Mouse (Mus musculus) midbrain, postnatal 0 days (tissue): ENCODE measurements around the gene Gm7714. TPM values are rescaled to one million over a fixed set of nuclear protein-coding genes. Genes with fewer than 3 reads are reported as not detected.
"Not testable (repeated sequence)": the region's sequence is repeated elsewhere in the genome, so short reads cannot be mapped to it uniquely, and the experiment has no call there.

ENCODE experiments used
- ATAC-seq: fragments of 200-750 bp; cut with Nextera tagmentation; 2 replicates; pipeline ENCODE4 v1.8.0; 2017; ENCODE audit warnings: moderate number of reproducible peaks, mild to moderate bottlenecking, moderate TSS enrichment, moderate library complexity; ENCODE audit not compliant: low FRiP score
- DNase-seq: peaks from one replicate; pipeline ENCODE4 v3.0.0-alpha.2; 2015; ENCODE audit warnings: low spot score
- H3K27ac ChIP-seq: fragments of 300-500 bp; sonication (generic); 2 replicates; pipeline ENCODE4 v1.5.1; 2014; ENCODE audit warnings: low read depth, mild to moderate bottlenecking, low read length, mixed read lengths
- H3K27me3 ChIP-seq: fragments of 300-500 bp; sonication (generic); 2 replicates; pipeline ENCODE4 v1.6.1; 2014; ENCODE audit warnings: low read length, control low read depth, mixed read lengths; ENCODE audit not compliant: insufficient read depth
- H3K36me3 ChIP-seq: fragments of 300-500 bp; sonication (generic); 2 replicates; pipeline ENCODE4 v1.6.1; 2014; ENCODE audit warnings: low read length, control low read depth, mixed read lengths; ENCODE audit not compliant: insufficient read depth
- H3K4me1 ChIP-seq: fragments of 300-500 bp; sonication (generic); 2 replicates; pipeline ENCODE4 v1.6.1; 2014; ENCODE audit warnings: mild to moderate bottlenecking, control low read depth, antibody characterized with exemption, low read length, mixed read lengths; ENCODE audit not compliant: insufficient read depth
- H3K4me2 ChIP-seq: fragments of 300-500 bp; sonication (generic); 2 replicates; pipeline ENCODE4 v1.6.1; 2014; ENCODE audit warnings: low read depth, mild to moderate bottlenecking, low read length, mixed read lengths; ENCODE audit not compliant: poor library complexity, severe bottlenecking
- H3K4me3 ChIP-seq: fragments of 300-500 bp; sonication (generic); 2 replicates; pipeline ENCODE4 v1.5.1; 2014; ENCODE audit warnings: low read depth, mild to moderate bottlenecking, low read length, moderate library complexity
- H3K9ac ChIP-seq: fragments of 300-500 bp; sonication (generic); replicated peaks from 2 replicates; pipeline ENCODE4 v1.6.1; 2014; ENCODE audit warnings: mild to moderate bottlenecking, low read length, moderate library complexity, mixed read lengths; ENCODE audit not compliant: poor library complexity, severe bottlenecking
- H3K9me3 ChIP-seq: fragments of 300-500 bp; sonication (generic); 2 replicates; pipeline ENCODE4 v1.6.1; 2016; ENCODE audit warnings: low read length, control low read depth
- CTCF ChIP-seq: IDR thresholded peaks from 2 replicates; pipeline ENCODE4 v1.5.1; 2016; ENCODE audit warnings: antibody characterized with exemption, mild to moderate bottlenecking
- WGBS: fragments of 180-500 bp; shearing (Covaris S2); extraction: QIAGEN DNeasy Blood & Tissue Kit; methylation state at CpG from one replicate; pipeline ENCODE4 v1.1.7; 2014; 5-methylcytosine and 5-hydroxymethylcytosine counted together
- polyA plus RNA-seq: library from polyadenylated mRNA; unstranded; fragments of >200 nt; fragmentation: Nextera tagmentation; extraction: Ambion mirVana; gene quantifications from 2 replicates; pipeline ENCODE4 v1.2.1, GENCODE M21; 2015
- total RNA-seq: library from RNA; depleted of rRNA; stranded (reverse); fragments of >200 nt; gene quantifications from 2 replicates; pipeline ENCODE4 v1.2.3, GENCODE M21; 2014; rRNA removed

The Gm7714 gene
- total RNA-seq (not detected in 2 replicates), polyA plus RNA-seq (not detected in 2 replicates)

- TF ChIP-seq CTCF = no peak
- Histone ChIP-seq H3K27me3 (no peaks in the 10 kb centered on the region), H3K4me3 (no peak within 1 kb of the TSS), H3K27ac (no peak within 1 kb of the TSS), H3K9me3 (no peaks in the 10 kb centered on the region), H3K36me3 (no peaks in the 10 kb centered on the region), H3K9ac (no peak within 1 kb of the TSS), H3K4me2 (no peak within 1 kb of the TSS), H3K4me1 (no peaks in the 10 kb centered on the region)
- ATAC-seq (no peak), DNase-seq (no peak)
- WGBS = 84% methylated on average over 1 of the region's 1 CpGs
Measured at GRCm38 (mm10) chr5:88268619-88269018, at the start of gene Gm7714. Gene Gm7714 (plus strand): TSS chr5:88268919.

DNA sequence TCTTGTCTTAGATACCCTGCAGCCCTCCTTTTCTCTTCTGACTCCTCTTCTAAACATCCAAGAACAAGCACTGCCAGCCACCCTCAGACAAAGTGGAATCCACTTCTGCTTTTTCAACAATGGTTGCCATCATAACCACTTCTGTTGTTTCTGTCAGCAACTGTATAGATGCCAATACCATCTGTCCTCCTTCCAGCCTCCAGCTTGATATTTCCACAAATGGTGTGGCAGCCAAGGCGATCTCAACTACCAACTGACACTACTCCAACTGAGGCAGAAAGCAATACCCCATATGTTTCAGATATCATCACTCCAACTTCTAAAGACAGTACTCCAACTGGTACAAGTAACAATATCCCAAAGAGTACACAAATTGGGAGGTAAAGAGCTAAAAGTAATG is 12.2 kb upstream of the Gm7714 start:
- H3K36me3 ChIP-seq = no peaks in the 10 kb centered on the region
- H3K27ac ChIP-seq = no peak overlapping the region
- ATAC-seq (no peak), DNase-seq (no peak)
- H3K27me3 ChIP-seq = no peaks in the 10 kb centered on the region
- H3K9me3 ChIP-seq = no peaks in the 10 kb centered on the region
- TF ChIP-seq CTCF = no peak
- no peaks in the 10 kb centered on the region for H3K4me1 ChIP-seq
- H3K9ac ChIP-seq = no peak overlapping the region
- no peak overlapping the region for H3K4me2 ChIP-seq
- WGBS = 90% methylated on average over 1 of the region's 1 CpGs
- H3K4me3 ChIP-seq = no peak overlapping the region

DNA sequence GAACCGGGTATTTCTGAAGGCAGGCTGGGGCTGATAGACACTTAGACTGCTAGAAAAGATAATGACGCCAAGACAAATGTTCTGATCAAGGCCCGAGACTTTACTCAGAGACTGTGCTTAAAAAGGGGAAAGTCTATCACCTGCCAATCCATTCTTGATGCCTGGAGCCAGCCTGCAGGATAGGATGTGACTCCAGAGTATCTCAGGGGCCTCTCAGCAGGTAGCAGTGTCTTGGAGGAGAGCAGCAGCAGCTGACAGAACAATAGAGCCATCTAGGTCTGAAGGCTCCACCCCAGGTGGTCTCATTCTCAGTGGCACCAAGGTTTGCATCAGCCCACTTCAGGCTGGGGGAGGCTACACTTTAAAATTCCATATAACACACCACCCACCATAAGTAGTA is 42.6 kb downstream of the Gm7714 start:
- H3K9me3 ChIP-seq, H3K4me1 ChIP-seq, ATAC-seq, H3K36me3 ChIP-seq, DNase-seq, H3K4me2 ChIP-seq, H3K4me3 ChIP-seq, H3K27me3 ChIP-seq, H3K27ac ChIP-seq, H3K9ac ChIP-seq: not testable (repeated sequence)
- 65% methylated on average over 3 of the region's 3 CpGs for WGBS

- Histone ChIP-seq H3K9me3 (no peaks in the 10 kb centered on the region), H3K4me2 (no peak within 1 kb of the TSS), H3K4me1 (no peaks in the 10 kb centered on the region), H3K27ac (no peak within 1 kb of the TSS), H3K27me3 (no peaks in the 10 kb centered on the region), H3K36me3 (no peaks in the 10 kb centered on the region), H3K4me3 (no peak within 1 kb of the TSS), H3K9ac (no peak within 1 kb of the TSS)
- no peak for DNase-seq
- 94% methylated on average over 1 of the region's 1 CpGs for WGBS
- TF ChIP-seq CTCF = no peak
- no peak for ATAC-seq
Measured at GRCm38 (mm10) chr5:88317012-88317411, 48.3 kb downstream of the Gm7714 start, which contains the start of gene Prol1. Gene Prol1 (plus strand): TSS chr5:88317312.

Other genes starting within 250 kb of the Gm7714 start
- gene Smr2, start 182.4 kb upstream of the Gm7714 start, total RNA-seq = not detected in 2 replicates
- gene Smr2, start 182.4 kb upstream of the Gm7714 start, polyA plus RNA-seq = not detected in 2 replicates
- not detected in 2 replicates for gene Gm11116, start 157.4 kb upstream of the Gm7714 start, total RNA-seq
- not detected in 2 replicates for gene Gm11116, start 157.4 kb upstream of the Gm7714 start, polyA plus RNA-seq
- not detected in 2 replicates for gene Gm11115, start 114.8 kb upstream of the Gm7714 start, total RNA-seq
- gene Gm11115, start 114.8 kb upstream of the Gm7714 start, polyA plus RNA-seq = not detected in 2 replicates
- gene Prol1, start 48.4 kb downstream of the Gm7714 start, total RNA-seq = not detected in 2 replicates
- gene Prol1, start 48.4 kb downstream of the Gm7714 start, polyA plus RNA-seq = not detected in 2 replicates
- not detected in 2 replicates for gene Amtn, start 107.2 kb downstream of the Gm7714 start, total RNA-seq
- not detected in 2 replicates for gene Amtn, start 107.2 kb downstream of the Gm7714 start, polyA plus RNA-seq
- not detected in 2 replicates for gene Ambn, start 187.1 kb downstream of the Gm7714 start, total RNA-seq
- 0.17 TPM in 1 of 2 replicates, not detected in the other for gene Ambn, start 187.1 kb downstream of the Gm7714 start, polyA plus RNA-seq
- not detected in 2 replicates for gene Enam, start 219.1 kb downstream of the Gm7714 start, total RNA-seq
- not detected in 2 replicates for gene Enam, start 219.1 kb downstream of the Gm7714 start, polyA plus RNA-seq